Mouse (Mus musculus) liver, embryonic 11.5 days (tissue): ENCODE data around the gene Cd8a. TPM values are rescaled to one million over a fixed set of nuclear protein-coding genes. Genes with fewer than 3 reads are reported as not detected.

Source experiments
- ATAC-seq: fragments of 200-750 bp; cut with Nextera tagmentation; replicated peaks from 2 replicates; pipeline ENCODE4 v1.8.0; 2017; ENCODE audit warnings: moderate number of reproducible peaks, mild to moderate bottlenecking, moderate TSS enrichment, moderate library complexity; ENCODE audit not compliant: low FRiP score
- DNase-seq: peaks from one replicate; pipeline ENCODE4 v3.0.0-alpha.2; 2017; ENCODE audit warnings: low spot score
- H3K27ac ChIP-seq: fragments of 300-500 bp; sonication (generic); 2 replicates; pipeline ENCODE4 v1.5.1; 2014; ENCODE audit warnings: mild to moderate bottlenecking, low read depth, low read length, control low read depth
- H3K27me3 ChIP-seq: fragments of 300-500 bp; sonication (generic); replicated peaks from 2 replicates; pipeline ENCODE4 v1.6.1; 2014; ENCODE audit warnings: low read length, mixed read lengths; ENCODE audit not compliant: control insufficient read depth, insufficient read depth
- H3K36me3 ChIP-seq: fragments of 300-500 bp; sonication (generic); 2 replicates; pipeline ENCODE4 v1.6.1; 2014; ENCODE audit warnings: mild to moderate bottlenecking, low read length, moderate library complexity, mixed read lengths; ENCODE audit not compliant: control insufficient read depth, insufficient read depth
- H3K4me1 ChIP-seq: fragments of 300-500 bp; sonication (generic); replicated peaks from 2 replicates; pipeline ENCODE4 v1.6.1; 2014; ENCODE audit warnings: low read length, mixed read lengths; ENCODE audit not compliant: control insufficient read depth, insufficient read depth
- H3K4me2 ChIP-seq: fragments of 300-500 bp; sonication (generic); 2 replicates; pipeline ENCODE4 v1.6.1; 2014; ENCODE audit warnings: mild to moderate bottlenecking, control low read depth, moderate library complexity
- H3K4me3 ChIP-seq: fragments of 300-500 bp; sonication (generic); 2 replicates; pipeline ENCODE4 v1.5.1; 2014; ENCODE audit warnings: low read depth, low read length, control low read depth
- H3K9ac ChIP-seq: fragments of 300-500 bp; sonication (generic); 2 replicates; pipeline ENCODE4 v1.6.1; 2014; ENCODE audit warnings: low read depth, low read length, control low read depth
- H3K9me3 ChIP-seq: fragments of 300-500 bp; sonication (generic); 2 replicates; pipeline ENCODE4 v1.6.1; 2016; ENCODE audit warnings: low read length, inconsistent platforms, mixed read lengths; ENCODE audit not compliant: control insufficient read depth
- WGBS: fragments of 180-500 bp; shearing (Covaris S2); extraction: QIAGEN DNeasy Blood & Tissue Kit; methylation state at CpG from one replicate; pipeline ENCODE4 v1.1.7; 2014; 5-methylcytosine and 5-hydroxymethylcytosine counted together
- polyA plus RNA-seq: library from polyadenylated mRNA; unstranded; fragments of >200 nt; fragmentation: Nextera tagmentation; extraction: Ambion mirVana; gene quantifications from 2 replicates; pipeline ENCODE4 v1.2.1, GENCODE M21; 2014

The Cd8a gene
- polyA plus RNA-seq, 1 experiment from 2014 or later, result not detected

DNA sequence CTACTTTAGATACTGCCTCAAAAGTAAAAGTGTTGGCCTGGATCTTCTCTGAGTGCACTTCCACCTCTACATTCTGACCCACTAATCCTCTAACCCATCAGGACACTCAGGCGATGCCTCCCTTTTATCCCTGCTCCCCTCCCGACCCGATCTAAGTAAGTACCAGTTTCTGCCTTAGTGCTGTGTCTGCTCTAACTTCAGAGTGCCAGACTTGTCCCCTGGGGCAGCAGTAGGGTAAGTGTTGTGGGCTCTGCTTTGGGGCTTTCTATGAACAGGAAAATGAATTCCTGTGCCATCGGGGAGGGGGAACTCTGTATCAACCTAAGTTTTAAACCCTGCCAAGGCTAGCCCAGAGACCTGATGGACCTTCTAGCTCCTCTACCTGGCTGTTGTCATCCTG lies 13.0 kb upstream of the Cd8a start:
- WGBS, result 67% methylated on average over 4 of the region's 4 CpGs
- H3K4me3 ChIP-seq, result no peak overlapping the region
- ATAC-seq (no peak), DNase-seq (no peak)
- H3K9ac ChIP-seq, result no peak overlapping the region
- H3K9me3 ChIP-seq, result no peaks in the 10 kb centered on the region
- H3K27ac ChIP-seq, result no peak overlapping the region
- no peaks in the 10 kb centered on the region for H3K4me1 ChIP-seq
- no peak overlapping the region for H3K4me2 ChIP-seq
- H3K36me3 ChIP-seq, result no peaks in the 10 kb centered on the region
- no peaks in the 10 kb centered on the region for H3K27me3 ChIP-seq

DNA sequence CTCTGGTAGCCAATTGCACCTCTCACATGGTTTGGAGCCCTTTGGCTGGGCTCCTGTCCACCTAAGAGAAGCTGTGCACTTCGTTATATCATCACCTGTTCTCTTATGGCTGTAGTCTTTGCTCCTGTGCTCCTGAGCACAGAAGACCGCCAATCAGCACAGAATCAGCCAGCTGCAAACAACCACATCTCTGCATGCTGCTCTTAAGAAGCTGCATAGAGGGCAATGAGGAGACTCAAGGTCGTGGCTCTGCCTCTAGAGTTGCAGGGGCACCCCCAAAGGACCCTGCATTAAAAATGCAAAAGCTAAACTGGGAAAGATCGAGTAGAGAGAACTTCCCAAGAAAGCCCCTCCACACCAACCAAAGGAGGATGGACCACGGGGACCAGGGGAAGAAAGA lies 12.5 kb upstream of the Cd8a start:
- H3K4me2 ChIP-seq, result no peak overlapping the region
- H3K9me3 ChIP-seq, result no peaks in the 10 kb centered on the region
- no peak overlapping the region for H3K27ac ChIP-seq
- no peaks in the 10 kb centered on the region for H3K4me1 ChIP-seq
- no peaks in the 10 kb centered on the region for H3K36me3 ChIP-seq
- ATAC-seq (no peak), DNase-seq (no peak)
- no peaks in the 10 kb centered on the region for H3K27me3 ChIP-seq
- WGBS, result 54% methylated on average over 5 of the region's 5 CpGs
- no peak overlapping the region for H3K9ac ChIP-seq
- H3K4me3 ChIP-seq, result no peak overlapping the region

DNA sequence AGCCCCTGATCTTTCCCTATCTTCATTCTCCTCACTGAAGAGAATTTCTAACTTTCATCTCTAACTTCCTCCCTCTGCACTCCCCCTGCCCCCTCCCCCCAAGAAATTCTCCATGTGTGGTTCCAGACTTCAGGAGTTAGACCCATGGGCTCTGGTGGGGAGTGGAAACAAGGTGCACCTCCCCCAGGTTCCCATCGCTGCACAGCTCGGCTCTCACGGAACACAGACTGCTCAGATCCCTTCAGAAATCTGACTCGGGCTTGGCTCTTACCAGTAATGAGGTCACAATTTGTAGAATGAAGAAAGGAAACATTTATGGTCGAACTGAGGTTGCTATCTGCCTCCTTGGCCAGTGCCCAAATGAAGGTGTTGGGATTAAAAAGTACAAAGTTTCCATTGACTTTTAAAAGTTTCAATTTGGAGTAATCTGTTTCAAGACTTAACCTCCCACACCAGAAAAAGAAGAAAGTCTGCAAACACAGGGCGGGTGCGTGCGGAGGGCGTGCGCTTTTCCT lies 12.0 kb upstream of the Cd8a start:
- H3K9ac ChIP-seq, result no peak overlapping the region
- no peak for DNase-seq
- WGBS, result 84% methylated on average over 10 of the region's 10 CpGs
- H3K36me3 ChIP-seq, result no peaks in the 10 kb centered on the region
- no peak overlapping the region for H3K27ac ChIP-seq
- no peaks in the 10 kb centered on the region for H3K27me3 ChIP-seq
- no peaks in the 10 kb centered on the region for H3K4me1 ChIP-seq
- no peak for ATAC-seq
- H3K4me3 ChIP-seq, result no peak overlapping the region
- H3K4me2 ChIP-seq, result no peak overlapping the region
- H3K9me3 ChIP-seq, result no peaks in the 10 kb centered on the region

DNA sequence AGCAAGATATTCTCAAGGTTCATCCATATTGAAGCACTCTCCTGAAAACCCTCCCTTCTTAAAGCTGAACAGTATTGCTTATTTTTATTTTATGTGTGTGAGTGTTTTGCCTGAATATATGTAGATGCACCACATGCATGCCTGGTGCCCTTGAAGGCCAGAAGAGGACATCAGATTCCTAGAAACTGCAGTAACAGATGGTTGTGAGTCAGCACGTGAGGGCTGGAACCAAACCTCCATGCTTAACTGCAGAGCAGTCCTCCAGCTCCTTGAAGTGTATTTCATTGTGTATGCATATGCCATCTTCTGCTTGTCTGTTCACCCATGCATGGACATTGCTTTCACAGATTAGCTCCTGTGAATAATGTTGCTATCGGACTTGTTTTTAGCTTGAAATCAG lies 9.2 kb upstream of the Cd8a start:
- H3K36me3 ChIP-seq, result no peaks in the 10 kb centered on the region
- H3K4me2 ChIP-seq, result no peak overlapping the region
- no peak overlapping the region for H3K9ac ChIP-seq
- no peaks in the 10 kb centered on the region for H3K9me3 ChIP-seq
- no peak for ATAC-seq
- no peak overlapping the region for H3K27ac ChIP-seq
- 80% methylated on average over 2 of the region's 2 CpGs for WGBS
- no peaks in the 10 kb centered on the region for H3K4me1 ChIP-seq
- DNase-seq, result no peak
- H3K4me3 ChIP-seq, result no peak overlapping the region
- H3K27me3 ChIP-seq, result no peaks in the 10 kb centered on the region

DNA sequence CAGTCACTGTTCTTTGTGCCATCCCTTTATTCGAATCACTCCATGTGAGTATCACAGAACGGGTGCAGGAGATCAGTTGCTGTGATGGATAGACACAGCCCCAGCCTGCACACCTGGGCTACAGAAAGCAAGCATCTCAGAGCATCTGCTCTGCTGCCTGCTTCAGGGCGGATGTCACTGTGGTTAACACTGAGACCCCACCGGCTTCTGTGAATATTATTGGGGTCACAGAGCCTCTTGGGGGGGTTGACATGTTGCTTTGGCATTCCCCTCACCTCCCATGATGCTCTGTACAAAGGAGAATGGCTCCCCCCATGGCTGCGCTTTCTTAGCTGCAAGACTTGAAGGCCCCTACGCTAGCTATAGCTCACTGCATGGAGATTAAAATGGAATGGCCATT lies 3.8 kb upstream of the Cd8a start:
- H3K9me3 ChIP-seq, result no peaks in the 10 kb centered on the region
- no peaks in the 10 kb centered on the region for H3K4me1 ChIP-seq
- no peaks in the 10 kb centered on the region for H3K27me3 ChIP-seq
- WGBS, result 89% methylated on average over 6 of the region's 6 CpGs
- no peak overlapping the region for H3K4me2 ChIP-seq
- no peaks in the 10 kb centered on the region for H3K36me3 ChIP-seq
- H3K9ac ChIP-seq, result no peak overlapping the region
- no peak overlapping the region for H3K4me3 ChIP-seq
- no peak overlapping the region for H3K27ac ChIP-seq
- ATAC-seq (no peak), DNase-seq (no peak)

DNA sequence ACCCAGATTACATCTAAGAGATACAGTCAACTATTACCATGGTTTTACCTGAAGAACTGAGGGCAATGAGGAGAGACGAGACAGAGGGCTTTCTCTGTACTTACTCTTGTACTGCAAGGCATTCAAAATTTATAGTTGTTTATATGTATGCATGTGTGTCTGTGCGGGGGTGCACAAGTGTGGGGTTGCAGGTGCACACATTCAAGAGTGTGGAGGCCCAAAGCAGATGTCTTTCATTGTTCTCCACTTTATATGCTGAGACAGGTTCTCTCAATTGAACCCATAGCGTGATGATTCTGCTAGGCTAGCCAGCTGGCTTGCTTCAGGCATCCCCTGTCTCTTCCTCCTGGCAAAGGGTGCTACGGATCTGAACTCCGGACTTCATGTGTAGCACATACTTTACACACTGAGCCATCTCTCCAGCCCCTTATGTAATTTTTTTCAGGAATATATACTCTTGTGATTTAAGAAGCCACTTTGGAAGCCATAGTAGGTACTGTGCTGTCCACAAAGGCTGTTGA lies 2.1 kb upstream of the Cd8a start:
- WGBS, result 88% methylated on average over 5 of the region's 5 CpGs
- no peak overlapping the region for H3K4me3 ChIP-seq
- H3K4me2 ChIP-seq, result no peak overlapping the region
- H3K36me3 ChIP-seq, result no peaks in the 10 kb centered on the region
- no peak overlapping the region for H3K9ac ChIP-seq
- no peak for ATAC-seq
- H3K9me3 ChIP-seq, result no peaks in the 10 kb centered on the region
- no peaks in the 10 kb centered on the region for H3K27me3 ChIP-seq
- H3K27ac ChIP-seq, result no peak overlapping the region
- no peak for DNase-seq
- no peaks in the 10 kb centered on the region for H3K4me1 ChIP-seq

DNA sequence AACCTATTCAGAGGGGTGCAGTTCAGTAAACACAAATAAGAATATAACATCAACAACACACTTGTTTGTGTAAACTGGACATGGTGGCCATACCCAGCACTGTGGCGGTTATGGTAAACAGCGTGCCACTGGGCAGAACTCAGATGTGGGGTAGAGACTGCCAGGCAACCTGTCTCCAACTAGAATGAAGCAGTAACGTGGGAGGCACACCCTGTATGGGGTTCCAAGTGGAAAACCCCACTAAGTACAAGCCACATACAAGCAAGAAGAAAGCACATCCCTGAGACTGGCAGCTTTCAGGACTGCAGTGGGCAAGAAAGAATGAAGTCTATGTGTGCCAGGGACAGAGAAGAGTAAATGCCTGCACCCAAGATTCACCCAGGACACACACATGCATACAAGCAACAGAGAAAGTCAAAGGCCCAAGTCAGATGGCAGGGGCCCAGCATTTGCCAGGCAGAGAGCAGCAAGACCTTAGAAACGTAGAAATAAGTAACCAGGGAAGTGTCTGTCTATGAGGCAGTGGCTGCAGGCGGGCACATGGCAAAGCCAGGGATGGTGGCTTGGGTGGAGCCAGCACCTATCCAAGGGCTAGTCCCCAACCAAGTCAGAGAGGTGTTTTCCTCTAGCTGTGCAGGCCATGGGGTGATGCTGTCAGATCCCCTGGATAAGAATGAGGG lies 1.0 kb upstream of the Cd8a start:
- no peaks in the 10 kb centered on the region for H3K4me1 ChIP-seq
- WGBS, result 74% methylated on average over 5 of the region's 5 CpGs
- H3K4me3 ChIP-seq, result no peak overlapping the region
- no peak overlapping the region for H3K9ac ChIP-seq
- H3K9me3 ChIP-seq, result no peaks in the 10 kb centered on the region
- H3K36me3 ChIP-seq, result no peaks in the 10 kb centered on the region
- DNase-seq (no peak), ATAC-seq (no peak)
- no peak overlapping the region for H3K27ac ChIP-seq
- H3K4me2 ChIP-seq, result no peak overlapping the region
- no peaks in the 10 kb centered on the region for H3K27me3 ChIP-seq

DNA sequence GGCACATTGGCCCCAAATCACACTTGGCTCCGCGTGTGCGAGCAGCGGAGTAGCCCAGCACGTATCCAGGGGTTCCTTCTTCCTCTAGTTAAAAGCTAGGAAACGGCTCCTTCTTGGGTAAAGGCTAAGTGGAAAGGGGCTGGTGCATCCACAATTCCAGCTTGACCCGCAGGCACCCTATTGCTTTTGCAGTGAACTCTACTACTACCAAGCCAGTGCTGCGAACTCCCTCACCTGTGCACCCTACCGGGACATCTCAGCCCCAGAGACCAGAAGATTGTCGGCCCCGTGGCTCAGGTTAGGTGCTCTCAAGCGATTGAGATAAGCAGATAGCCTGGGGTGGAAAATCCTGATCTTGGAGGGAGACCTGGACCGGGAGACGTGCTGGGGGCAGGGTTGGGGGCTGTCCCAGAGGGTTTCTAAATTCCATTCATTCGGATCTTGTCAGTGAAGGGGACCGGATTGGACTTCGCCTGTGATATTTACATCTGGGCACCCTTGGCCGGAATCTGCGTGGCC lies 1.1 kb downstream of the Cd8a start:
- no peak overlapping the region for H3K9ac ChIP-seq
- ATAC-seq, result no peak
- no peak overlapping the region for H3K4me3 ChIP-seq
- 83% methylated on average over 19 of the region's 19 CpGs for WGBS
- no peaks in the 10 kb centered on the region for H3K36me3 ChIP-seq
- H3K27ac ChIP-seq, result no peak overlapping the region
- no peak for DNase-seq
- H3K4me1 ChIP-seq, result no peaks in the 10 kb centered on the region
- no peaks in the 10 kb centered on the region for H3K9me3 ChIP-seq
- no peaks in the 10 kb centered on the region for H3K27me3 ChIP-seq
- H3K4me2 ChIP-seq, result no peak overlapping the region

DNA sequence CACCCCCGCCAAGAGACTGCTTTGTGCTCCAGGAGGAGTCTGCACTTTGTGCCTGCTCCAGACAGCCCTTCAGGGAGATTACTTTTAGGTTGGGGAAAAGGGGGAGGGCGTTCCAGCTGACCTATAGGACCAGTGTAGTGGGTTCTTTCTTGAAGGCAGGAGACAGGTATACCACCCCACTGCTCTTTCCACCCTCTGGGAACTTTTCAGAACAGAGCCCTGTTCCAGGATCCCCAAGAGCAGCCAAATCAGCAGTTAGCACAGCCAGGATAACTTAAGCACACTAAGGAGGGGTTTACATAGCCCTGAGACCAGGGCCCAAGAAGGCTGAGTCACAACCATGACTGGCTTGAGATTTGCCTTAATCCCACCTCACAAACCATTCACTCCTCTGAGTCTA lies 1.7 kb downstream of the Cd8a start:
- H3K4me3 ChIP-seq, result no peak overlapping the region
- H3K4me2 ChIP-seq, result no peak overlapping the region
- no peak overlapping the region for H3K27ac ChIP-seq
- H3K27me3 ChIP-seq, result no peaks in the 10 kb centered on the region
- no peaks in the 10 kb centered on the region for H3K36me3 ChIP-seq
- H3K9ac ChIP-seq, result no peak overlapping the region
- no peaks in the 10 kb centered on the region for H3K9me3 ChIP-seq
- ATAC-seq (no peak), DNase-seq (no peak)
- 79% methylated on average over 2 of the region's 2 CpGs for WGBS
- no peaks in the 10 kb centered on the region for H3K4me1 ChIP-seq
